Mouse (Mus musculus): ENCODE data around the gene Fam102a.

GRCm38 (mm10) chr2:32574497-32574896 lies 39.4 kb downstream of the Fam102a start, which contains the start of gene Pip5kl1:
- TF ChIP-seq ZC3H11A (IDR thresholded peaks at IDR 0.05; ENCODE audit: borderline replicate concordance, low read depth, low read length), result no peak
- TF ChIP-seq CHD2 (IDR thresholded peaks at IDR 0.05; ENCODE audit: low read depth, low read length), result no peak
- no peak for TF ChIP-seq ZNF384 (IDR thresholded peaks at IDR 0.05; ENCODE audit: low read depth, low read length)
